Mouse (Mus musculus) intestine, postnatal 0 days (tissue): ENCODE data around the gene Cul7. TPM values are rescaled to one million over a fixed set of nuclear protein-coding genes. Genes with fewer than 3 reads are reported as not detected.

ENCODE experiments used
- ATAC-seq: fragments of 200-750 bp; cut with Nextera tagmentation; 2 replicates; pipeline ENCODE4 v1.8.0; 2017; ENCODE audit warnings: mild to moderate bottlenecking, moderate TSS enrichment, moderate library complexity
- H3K27ac ChIP-seq: fragments of 300-500 bp; sonication (generic); 2 replicates; pipeline ENCODE4 v1.5.1; 2014; ENCODE audit warnings: mild to moderate bottlenecking, low read depth, low read length, moderate library complexity
- H3K27me3 ChIP-seq: fragments of 300-500 bp; sonication (generic); replicated peaks from 2 replicates; pipeline ENCODE4 v1.6.1; 2014; ENCODE audit warnings: low read length, mixed read lengths; ENCODE audit not compliant: control insufficient read depth, insufficient read depth
- H3K36me3 ChIP-seq: fragments of 300-500 bp; sonication (generic); 2 replicates; pipeline ENCODE4 v1.6.1; 2014; ENCODE audit warnings: mild to moderate bottlenecking, moderate library complexity; ENCODE audit not compliant: control insufficient read depth, insufficient read depth
- H3K4me1 ChIP-seq: fragments of 300-500 bp; sonication (generic); replicated peaks from 2 replicates; pipeline ENCODE4 v1.6.1; 2014; ENCODE audit warnings: antibody characterized with exemption, low read length, mixed read lengths; ENCODE audit not compliant: control insufficient read depth, insufficient read depth
- H3K4me2 ChIP-seq: fragments of 300-500 bp; sonication (generic); replicated peaks from 2 replicates; pipeline ENCODE4 v1.6.1; 2014; ENCODE audit warnings: low read depth, mild to moderate bottlenecking, moderate library complexity
- H3K4me3 ChIP-seq: fragments of 300-500 bp; sonication (generic); 2 replicates; pipeline ENCODE4 v1.5.1; 2014; ENCODE audit warnings: low read depth, low read length
- H3K9ac ChIP-seq: fragments of 300-500 bp; sonication (generic); 2 replicates; pipeline ENCODE4 v1.6.1; 2014; ENCODE audit warnings: mild to moderate bottlenecking, low read depth, low read length
- H3K9me3 ChIP-seq: fragments of 300-500 bp; sonication (generic); 2 replicates; pipeline ENCODE4 v1.6.1; 2016; ENCODE audit warnings: mixed run types; ENCODE audit not compliant: control insufficient read depth
- CTCF ChIP-seq: sonication (generic); IDR thresholded peaks from 2 replicates; pipeline ENCODE4 v1.5.1; 2016; ENCODE audit warnings: low read depth, mild to moderate bottlenecking, control low read depth, antibody characterized with exemption, moderate library complexity
- WGBS: fragments of 180-500 bp; shearing (Covaris S2); extraction: QIAGEN DNeasy Blood & Tissue Kit; methylation state at CpG from one replicate; pipeline ENCODE4 v1.1.7; 2014; 5-methylcytosine and 5-hydroxymethylcytosine counted together
- polyA plus RNA-seq: library from polyadenylated mRNA; unstranded; fragments of >200 nt; fragmentation: Nextera tagmentation; extraction: Ambion mirVana; gene quantifications from 2 replicates; pipeline ENCODE4 v1.2.1, GENCODE M21; 2015

The Cul7 gene
- polyA plus RNA-seq, 1 experiment from 2014 or later: 18.0 TPM

GRCm38 (mm10) chr17:46651755-46652547, 1.8 kb downstream of the Cul7 start:
- Histone ChIP-seq H3K27ac (no peak overlapping the region; the same call in 1 of the 2 replicates), H3K4me3 (peak overlapping the region; percentile 74), H3K27me3 (no peaks in the 10 kb centered on the region), H3K4me1 (peaks cover 3% of the 10 kb centered on the region; the same call in 1 of the 2 replicates), H3K9me3 (no peaks in the 10 kb centered on the region), H3K36me3 (peaks cover 46% of the 10 kb centered on the region), H3K9ac (peak overlapping the region; percentile 67; the same call in 1 of the 2 replicates), H3K4me2 (peak overlapping the region; percentile 87)
- TF ChIP-seq CTCF: no peak
- no peak for ATAC-seq
- 73% methylated on average over 20 of the region's 20 CpGs for WGBS

- Histone ChIP-seq H3K27me3 (no peaks in the 10 kb centered on the region), H3K9ac (no peak overlapping the region), H3K4me1 (no peaks in the 10 kb centered on the region), H3K4me3 (no peak overlapping the region), H3K36me3 (peaks cover 74% of the 10 kb centered on the region), H3K9me3 (no peaks in the 10 kb centered on the region), H3K4me2 (no peak overlapping the region), H3K27ac (no peak overlapping the region; the same call in 1 of the 2 replicates)
- TF ChIP-seq CTCF: no peak
- ATAC-seq: no peak
- WGBS: 75% methylated on average over 6 of the region's 6 CpGs
These were observed 5.9 kb downstream of the Cul7 start for GRCm38 (mm10) chr17:46656054-46656453.

DNA sequence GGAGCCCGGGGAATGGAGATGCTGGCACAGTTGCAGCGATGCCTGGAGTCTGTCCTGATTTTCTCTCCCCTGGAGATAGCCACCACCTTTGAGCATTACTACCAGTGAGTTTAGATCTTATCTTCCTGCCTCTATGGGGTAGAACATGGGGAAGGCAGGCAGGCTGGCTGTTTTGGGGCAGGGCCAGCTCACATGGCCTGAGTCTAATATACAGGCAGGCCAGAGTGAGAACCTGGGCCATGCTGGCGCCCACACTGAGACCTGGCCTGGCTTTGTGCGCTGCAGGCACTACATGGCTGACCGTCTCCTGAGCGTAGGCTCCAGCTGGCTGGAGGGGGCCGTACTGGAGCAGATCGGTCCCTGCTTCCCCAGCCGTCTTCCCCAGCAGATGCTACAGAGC, 11.2 kb downstream of the Cul7 start:
- H3K36me3 ChIP-seq: peaks cover 91% of the 10 kb centered on the region
- no peaks in the 10 kb centered on the region for H3K27me3 ChIP-seq
- H3K9ac ChIP-seq: no peak overlapping the region
- no peak for ATAC-seq
- WGBS: 94% methylated on average over 9 of the region's 9 CpGs
- TF ChIP-seq CTCF: no peak
- no peak overlapping the region for H3K4me2 ChIP-seq
- H3K4me1 ChIP-seq: no peaks in the 10 kb centered on the region
- H3K4me3 ChIP-seq: no peak overlapping the region
- H3K9me3 ChIP-seq: no peaks in the 10 kb centered on the region
- H3K27ac ChIP-seq: no peak overlapping the region

GRCm38 (mm10) chr17:46661981-46662380, 11.8 kb downstream of the Cul7 start:
- no peak for ATAC-seq
- WGBS: 91% methylated on average over 12 of the region's 12 CpGs
- TF ChIP-seq CTCF: no peak

DNA sequence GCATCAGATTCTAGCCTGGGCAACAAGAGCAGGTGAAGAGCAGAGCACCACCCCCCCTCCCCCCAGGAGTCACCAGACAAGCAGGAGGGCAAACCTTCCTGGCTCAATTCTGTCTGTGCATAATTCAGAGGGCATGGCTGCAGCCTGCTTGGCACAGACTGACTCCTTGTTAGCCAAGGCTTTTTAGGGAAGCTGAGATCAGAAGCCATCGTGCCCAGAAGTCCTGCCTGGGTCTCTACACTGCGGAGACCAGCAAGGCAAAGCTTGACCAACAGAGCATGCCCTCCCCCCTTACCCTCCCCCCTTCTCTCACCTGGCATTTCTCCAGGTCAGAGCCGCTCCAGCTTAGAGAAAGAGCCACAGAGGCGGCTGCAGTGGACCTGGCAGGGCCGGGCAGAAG, 12.6 kb downstream of the Cul7 start:
- Histone ChIP-seq H3K9ac (no peak overlapping the region), H3K27me3 (no peaks in the 10 kb centered on the region), H3K36me3 (peaks cover 83% of the 10 kb centered on the region), H3K4me1 (no peaks in the 10 kb centered on the region), H3K27ac (no peak overlapping the region), H3K4me2 (no peak overlapping the region), H3K9me3 (no peaks in the 10 kb centered on the region), H3K4me3 (no peak overlapping the region)
- TF ChIP-seq CTCF: no peak
- no peak for ATAC-seq
- WGBS: 86% methylated on average over 5 of the region's 5 CpGs

More at GRCm38 (mm10) chr17:46661981-46662380, 11.8 kb downstream of the Cul7 start:
- Histone ChIP-seq H3K9ac (no peak overlapping the region), H3K4me2 (no peak overlapping the region), H3K27me3 (no peaks in the 10 kb centered on the region), H3K36me3 (peaks cover 86% of the 10 kb centered on the region), H3K9me3 (no peaks in the 10 kb centered on the region), H3K4me3 (no peak overlapping the region), H3K27ac (no peak overlapping the region), H3K4me1 (no peaks in the 10 kb centered on the region)

DNA sequence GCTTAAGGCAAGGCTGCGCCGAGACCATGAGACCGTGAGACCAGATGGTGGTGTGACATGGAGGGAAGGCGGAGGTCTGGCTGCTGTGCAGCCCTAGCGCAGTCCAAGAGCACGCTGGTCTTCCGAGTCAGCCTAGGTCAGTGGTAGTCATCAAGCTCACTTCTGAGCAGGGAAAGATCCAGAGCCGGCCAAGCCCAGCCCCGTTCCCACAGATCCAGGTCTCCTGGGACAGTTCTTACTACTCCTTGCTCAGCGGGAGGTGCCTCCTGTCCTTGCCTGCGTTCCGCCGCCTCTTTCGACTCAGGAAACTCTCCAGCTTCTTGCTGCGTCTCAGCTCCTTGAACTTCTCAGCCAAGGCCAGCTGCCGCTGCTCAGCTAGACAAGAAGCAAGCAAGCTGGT, 17.6 kb downstream of the Cul7 start:
- peaks cover 52% of the 10 kb centered on the region for H3K36me3 ChIP-seq
- 87% methylated on average over 16 of the region's 16 CpGs for WGBS
- no peak overlapping the region for H3K4me3 ChIP-seq
- TF ChIP-seq CTCF: no peak
- H3K4me1 ChIP-seq: no peaks in the 10 kb centered on the region
- no peak overlapping the region for H3K9ac ChIP-seq
- H3K27ac ChIP-seq: no peak overlapping the region
- no peaks in the 10 kb centered on the region for H3K9me3 ChIP-seq
- no peak overlapping the region for H3K4me2 ChIP-seq
- no peak for ATAC-seq
- no peaks in the 10 kb centered on the region for H3K27me3 ChIP-seq
